Mouse (Mus musculus): ENCODE results near the gene Gnas. TPM values are rescaled to one million over a fixed set of nuclear protein-coding genes. Genes with fewer than 3 reads are reported as not detected.
A peak's percentile ranks its signal among the peaks of the same experiment; 100 is the strongest.

Gnas gene
- polyA plus RNA-seq, 1 experiment from 2014 or later = 1,252 TPM

GRCm38 (mm10) chr2:174273131-174273530 is 11.0 kb upstream of the Gnas start:
- H3K36me3 ChIP-seq = peaks cover 38% of the 10 kb centered on the region
- H3K27ac ChIP-seq (replicated peaks) = peak overlapping the region; percentile 80; the same call in 1 of the 2 replicates
- peaks cover 46% of the 10 kb centered on the region for H3K4me1 ChIP-seq
- H3K4me2 ChIP-seq = no peak overlapping the region
- H3K9me3 ChIP-seq = no peaks in the 10 kb centered on the region
- no peak overlapping the region for H3K9ac ChIP-seq
- WGBS = 74% methylated on average over 5 of the region's 5 CpGs
- ATAC-seq (ENCODE audit: extremely low read depth, insufficient number of reproducible peaks, low FRiP score, low TSS enrichment) = no peak
- H3K27me3 ChIP-seq (replicated peaks) = no peaks in the 10 kb centered on the region
- H3K4me3 ChIP-seq = no peak overlapping the region

GRCm38 (mm10) chr2:174273961-174274360 is 10.2 kb upstream of the Gnas start:
- H3K27me3 ChIP-seq (replicated peaks) = no peaks in the 10 kb centered on the region
- H3K4me1 ChIP-seq = peaks cover 46% of the 10 kb centered on the region

GRCm38 (mm10) chr2:174279771-174280170 is 4.3 kb upstream of the Gnas start:
- Histone ChIP-seq H3K27ac (replicated peaks) (no peak overlapping the region), H3K36me3 (peaks cover 81% of the 10 kb centered on the region), H3K4me2 (no peak overlapping the region), H3K4me1 (peaks cover 15% of the 10 kb centered on the region), H3K9ac (no peak overlapping the region), H3K4me3 (no peak overlapping the region), H3K9me3 (peaks cover 9% of the 10 kb centered on the region; the same call in 1 of the 2 replicates), H3K27me3 (replicated peaks) (peaks cover 29% of the 10 kb centered on the region)
- no peak for ATAC-seq (ENCODE audit: extremely low read depth, insufficient number of reproducible peaks, low FRiP score, low TSS enrichment)
- WGBS = 54% methylated on average over 8 of the region's 8 CpGs

More at GRCm38 (mm10) chr2:174273961-174274360, 10.2 kb upstream of the Gnas start:
- WGBS = 28% methylated on average over 2 of the region's 2 CpGs
- H3K4me3 ChIP-seq = no peak overlapping the region
- no peak overlapping the region for H3K9ac ChIP-seq
- H3K36me3 ChIP-seq = peaks cover 34% of the 10 kb centered on the region
- peak overlapping the region; percentile 80 for H3K27ac ChIP-seq (replicated peaks)
- H3K9me3 ChIP-seq = no peaks in the 10 kb centered on the region
- no peak overlapping the region for H3K4me2 ChIP-seq
- ATAC-seq (ENCODE audit: extremely low read depth, insufficient number of reproducible peaks, low FRiP score, low TSS enrichment) = no peak

- Histone ChIP-seq H3K36me3 (peaks cover 96% of the 10 kb centered on the region), H3K9me3 (peaks cover 31% of the 10 kb centered on the region; the same call in 1 of the 2 replicates), H3K27ac (replicated peaks) (no peak overlapping the region), H3K27me3 (replicated peaks) (peaks cover 63% of the 10 kb centered on the region), H3K9ac (no peak overlapping the region), H3K4me3 (peak overlapping the region; percentile 35), H3K4me1 (peaks cover 10% of the 10 kb centered on the region), H3K4me2 (peak overlapping the region; percentile 61)
- ATAC-seq (ENCODE audit: extremely low read depth, insufficient number of reproducible peaks, low FRiP score, low TSS enrichment) = no peak
- WGBS = 50% methylated on average over 11 of the region's 11 CpGs
These were observed 779 bp upstream of the Gnas start for GRCm38 (mm10) chr2:174283341-174283740.

GRCm38 (mm10) chr2:174284807-174285457 is 812 bp downstream of the Gnas start:
- peak overlapping the region; percentile 61 for H3K4me2 ChIP-seq
- H3K27me3 ChIP-seq (replicated peaks) = peaks cover 75% of the 10 kb centered on the region
- no peak overlapping the region for H3K27ac ChIP-seq (replicated peaks)
- H3K4me3 ChIP-seq = peak overlapping the region; percentile 35
- H3K4me1 ChIP-seq = peaks cover 10% of the 10 kb centered on the region
- ATAC-seq (ENCODE audit: extremely low read depth, insufficient number of reproducible peaks, low FRiP score, low TSS enrichment) = no peak
- H3K9ac ChIP-seq = no peak overlapping the region
- H3K9me3 ChIP-seq = peaks cover 31% of the 10 kb centered on the region; the same call in 1 of the 2 replicates
- peaks cover 91% of the 10 kb centered on the region for H3K36me3 ChIP-seq
- 50% methylated on average over 56 of the region's 58 CpGs for WGBS

GRCm38 (mm10) chr2:174285921-174286470 is 1.9 kb downstream of the Gnas start:
- 47% methylated on average over 34 of the region's 34 CpGs for WGBS
- peaks cover 18% of the 10 kb centered on the region for H3K4me1 ChIP-seq
- no peak for ATAC-seq (ENCODE audit: extremely low read depth, insufficient number of reproducible peaks, low FRiP score, low TSS enrichment)
- H3K27me3 ChIP-seq (replicated peaks) = peaks cover 78% of the 10 kb centered on the region
- no peak overlapping the region for H3K9ac ChIP-seq
- peaks cover 31% of the 10 kb centered on the region; the same call in 1 of the 2 replicates for H3K9me3 ChIP-seq
- no peak overlapping the region for H3K4me2 ChIP-seq
- H3K36me3 ChIP-seq = peaks cover 81% of the 10 kb centered on the region
- no peak overlapping the region for H3K4me3 ChIP-seq
- no peak overlapping the region for H3K27ac ChIP-seq (replicated peaks)

GRCm38 (mm10) chr2:174287921-174288320 is 3.8 kb downstream of the Gnas start:
- H3K4me3 ChIP-seq = no peak overlapping the region
- peaks cover 37% of the 10 kb centered on the region for H3K4me1 ChIP-seq
- peaks cover 61% of the 10 kb centered on the region for H3K36me3 ChIP-seq
- no peak for ATAC-seq (ENCODE audit: extremely low read depth, insufficient number of reproducible peaks, low FRiP score, low TSS enrichment)
- no peak overlapping the region for H3K27ac ChIP-seq (replicated peaks)
- peaks cover 31% of the 10 kb centered on the region; the same call in 1 of the 2 replicates for H3K9me3 ChIP-seq
- H3K9ac ChIP-seq = no peak overlapping the region
- no peak overlapping the region for H3K4me2 ChIP-seq
- H3K27me3 ChIP-seq (replicated peaks) = peaks cover 67% of the 10 kb centered on the region
- 38% methylated on average over 7 of the region's 7 CpGs for WGBS

- peaks cover 31% of the 10 kb centered on the region; the same call in 1 of the 2 replicates for H3K9me3 ChIP-seq
- WGBS = 53% methylated on average over 12 of the region's 12 CpGs
- no peak overlapping the region for H3K4me3 ChIP-seq
- H3K9ac ChIP-seq = no peak overlapping the region
- peaks cover 52% of the 10 kb centered on the region for H3K36me3 ChIP-seq
- H3K27me3 ChIP-seq (replicated peaks) = peaks cover 58% of the 10 kb centered on the region
- H3K4me2 ChIP-seq = no peak overlapping the region
- peaks cover 41% of the 10 kb centered on the region for H3K4me1 ChIP-seq
- ATAC-seq (ENCODE audit: extremely low read depth, insufficient number of reproducible peaks, low FRiP score, low TSS enrichment) = no peak
- no peak overlapping the region for H3K27ac ChIP-seq (replicated peaks)
These were observed 4.7 kb downstream of the Gnas start for GRCm38 (mm10) chr2:174288673-174289430.

- no peak for ATAC-seq (ENCODE audit: extremely low read depth, insufficient number of reproducible peaks, low FRiP score, low TSS enrichment)
- Histone ChIP-seq H3K9ac (peak overlapping the region; percentile 74), H3K4me3 (peak overlapping the region; percentile 24), H3K27ac (replicated peaks) (0 out of 2 replicates have a peak overlapping the region, but pooled peaks have one; percentile 20), H3K9me3 (peaks cover 30% of the 10 kb centered on the region), H3K27me3 (replicated peaks) (peaks cover 35% of the 10 kb centered on the region), H3K36me3 (peaks cover 29% of the 10 kb centered on the region), H3K4me1 (peaks cover 35% of the 10 kb centered on the region), H3K4me2 (peak overlapping the region; percentile 68)
- WGBS = 55% methylated on average over 8 of the region's 8 CpGs
These were observed 7.0 kb downstream of the Gnas start for GRCm38 (mm10) chr2:174291029-174291661.

GRCm38 (mm10) chr2:174291662-174292030 is 7.5 kb downstream of the Gnas start:
- 54% methylated on average over 2 of the region's 2 CpGs for WGBS
- Histone ChIP-seq H3K4me3 (peak overlapping the region; percentile 24), H3K27ac (replicated peaks) (peak overlapping the region; percentile 49; the same call in 1 of the 2 replicates), H3K9me3 (peaks cover 31% of the 10 kb centered on the region), H3K4me1 (peaks cover 39% of the 10 kb centered on the region), H3K36me3 (peaks cover 24% of the 10 kb centered on the region), H3K27me3 (replicated peaks) (peaks cover 32% of the 10 kb centered on the region), H3K9ac (peak overlapping the region; percentile 74; the same call in 1 of the 2 replicates), H3K4me2 (peak overlapping the region; percentile 68)
- no peak for ATAC-seq (ENCODE audit: extremely low read depth, insufficient number of reproducible peaks, low FRiP score, low TSS enrichment)

GRCm38 (mm10) chr2:174294457-174294856 is 10.3 kb downstream of the Gnas start:
- Histone ChIP-seq H3K4me3 (peak overlapping the region; percentile 70), H3K4me2 (peak overlapping the region; percentile 78), H3K4me1 (peaks cover 56% of the 10 kb centered on the region), H3K27ac (replicated peaks) (peak overlapping the region; percentile 81), H3K9ac (peak overlapping the region; percentile 87), H3K27me3 (replicated peaks) (peaks cover 35% of the 10 kb centered on the region), H3K9me3 (peaks cover 54% of the 10 kb centered on the region), H3K36me3 (no peaks in the 10 kb centered on the region)
- WGBS = 45% methylated on average over 8 of the region's 8 CpGs
- no peak for ATAC-seq (ENCODE audit: extremely low read depth, insufficient number of reproducible peaks, low FRiP score, low TSS enrichment)

Data from heart, embryonic 13.5 days (tissue).